Mouse (Mus musculus) cerebellum, adult 9-11 months (tissue): ENCODE data around the gene Eif2a.

Experiments used
- DNase-seq: peaks from one replicate; pipeline ENCODE4 v3.0.0; 2022

Gene Eif2a

DNA sequence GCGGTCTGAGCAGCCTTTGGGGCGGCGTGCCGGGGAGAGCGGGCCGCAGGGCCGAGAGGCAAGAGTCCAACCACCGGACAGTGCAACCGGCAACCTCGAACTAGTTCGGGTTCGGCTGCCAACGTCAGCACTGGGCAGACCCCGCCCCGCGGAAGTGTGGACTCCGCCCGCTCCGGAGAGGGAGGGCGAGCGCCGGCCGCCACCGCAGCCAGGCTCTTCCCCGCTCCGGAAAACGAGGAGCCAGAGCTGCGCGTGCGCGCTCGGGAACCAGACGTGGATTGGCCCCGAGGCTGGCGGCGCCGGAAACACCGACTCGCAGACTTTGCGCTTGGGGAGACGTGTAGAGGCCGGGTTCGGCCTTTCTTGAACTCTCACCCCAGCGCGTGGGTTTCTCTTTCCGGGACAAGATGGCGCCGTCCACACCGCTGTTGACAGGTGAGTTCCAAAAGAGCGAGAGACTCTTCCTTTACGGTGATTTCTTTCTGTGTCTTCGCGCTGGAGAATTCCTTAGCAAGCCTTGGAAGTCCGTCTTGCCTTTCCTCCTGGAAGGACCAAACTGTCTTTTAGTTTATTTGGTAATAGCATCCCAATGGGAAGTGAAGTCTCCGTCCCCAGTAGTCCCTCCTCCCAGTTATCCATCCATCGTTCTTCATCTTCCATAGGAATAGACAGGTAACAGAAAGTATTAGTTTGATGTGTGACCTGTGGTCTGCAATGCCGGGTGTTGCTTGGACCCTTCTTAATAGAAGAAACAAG is at the start of gene Eif2a, which contains the start of gene Serp1:
Gene Eif2a (plus strand): TSS at position 170 of the 756 bp plus-strand sequence.
Gene Serp1 (minus strand): TSS at position 241 of the 756 bp plus-strand sequence.
- peak; percentile 99 for DNase-seq

DNA sequence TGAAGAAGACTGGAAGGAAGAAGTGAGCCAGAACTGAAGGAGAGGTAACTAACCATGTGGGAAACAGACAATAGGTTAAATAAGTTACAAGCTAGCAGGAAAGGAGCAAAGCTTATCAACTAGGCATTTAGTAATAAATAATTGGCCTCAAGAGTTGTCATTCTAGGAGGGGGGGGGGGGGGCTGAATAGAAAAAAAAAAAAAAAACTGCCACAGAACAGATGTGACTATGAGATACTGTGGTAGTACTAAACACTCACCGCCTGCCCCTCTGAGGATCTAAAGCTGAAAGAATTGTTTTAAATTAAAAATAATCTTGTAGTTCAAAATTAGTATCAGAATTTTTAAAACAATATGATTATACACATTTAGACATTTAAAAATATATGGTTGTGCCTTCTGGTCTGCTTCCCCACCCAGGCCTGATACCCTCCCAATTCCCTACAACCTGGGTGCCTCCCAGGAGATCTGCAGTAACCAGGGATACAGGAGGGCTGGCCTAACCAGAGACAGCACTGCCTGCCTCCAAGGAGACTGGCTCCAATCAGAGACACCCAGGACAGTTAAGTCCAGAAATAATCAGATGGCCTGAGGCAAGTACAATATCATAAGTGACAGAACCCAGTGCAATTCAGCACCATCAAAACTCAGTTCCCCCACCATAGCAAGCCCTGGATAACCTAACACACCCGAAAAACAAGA is 46.7 kb upstream of the Eif2a start:
- DNase-seq: no peak

DNA sequence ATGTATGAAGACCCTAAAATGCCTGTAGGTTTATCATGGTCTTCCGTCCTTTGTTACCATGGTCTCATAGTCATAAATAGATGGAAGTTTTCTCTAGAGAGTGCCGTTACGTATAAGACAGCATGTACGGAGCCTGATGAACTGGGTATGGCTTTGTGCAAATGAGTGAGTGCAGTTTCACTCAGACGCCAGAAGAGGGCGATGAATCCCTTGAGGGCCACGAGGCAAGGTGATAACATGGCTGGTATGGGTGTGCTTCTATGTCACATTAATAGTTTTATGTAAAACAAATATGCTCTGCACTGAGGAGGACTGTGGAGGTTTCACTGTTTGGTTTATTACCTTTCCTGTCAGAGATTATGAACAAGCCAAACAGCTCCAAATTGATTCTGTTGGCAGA is 39.7 kb upstream of the Eif2a start:
- DNase-seq: no peak

DNA sequence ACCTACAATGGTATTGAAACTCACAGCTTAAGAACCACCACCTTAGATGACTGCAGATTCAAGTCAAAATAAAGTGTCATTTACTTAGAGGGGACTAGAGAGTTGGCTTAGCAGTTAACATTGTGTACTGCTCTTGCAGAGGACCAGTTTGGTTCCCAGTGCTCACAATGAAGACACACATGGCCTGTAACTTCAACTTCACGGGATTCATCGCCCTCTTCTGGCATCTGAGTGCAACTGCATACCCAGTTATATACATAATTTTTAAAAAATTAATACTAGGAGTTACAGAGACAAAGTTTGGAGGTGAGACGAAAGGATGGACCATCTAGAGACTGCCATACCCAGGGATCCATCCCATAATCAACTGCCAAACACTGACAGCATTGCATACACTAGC is 38.5 kb upstream of the Eif2a start:
- DNase-seq: no peak

DNA sequence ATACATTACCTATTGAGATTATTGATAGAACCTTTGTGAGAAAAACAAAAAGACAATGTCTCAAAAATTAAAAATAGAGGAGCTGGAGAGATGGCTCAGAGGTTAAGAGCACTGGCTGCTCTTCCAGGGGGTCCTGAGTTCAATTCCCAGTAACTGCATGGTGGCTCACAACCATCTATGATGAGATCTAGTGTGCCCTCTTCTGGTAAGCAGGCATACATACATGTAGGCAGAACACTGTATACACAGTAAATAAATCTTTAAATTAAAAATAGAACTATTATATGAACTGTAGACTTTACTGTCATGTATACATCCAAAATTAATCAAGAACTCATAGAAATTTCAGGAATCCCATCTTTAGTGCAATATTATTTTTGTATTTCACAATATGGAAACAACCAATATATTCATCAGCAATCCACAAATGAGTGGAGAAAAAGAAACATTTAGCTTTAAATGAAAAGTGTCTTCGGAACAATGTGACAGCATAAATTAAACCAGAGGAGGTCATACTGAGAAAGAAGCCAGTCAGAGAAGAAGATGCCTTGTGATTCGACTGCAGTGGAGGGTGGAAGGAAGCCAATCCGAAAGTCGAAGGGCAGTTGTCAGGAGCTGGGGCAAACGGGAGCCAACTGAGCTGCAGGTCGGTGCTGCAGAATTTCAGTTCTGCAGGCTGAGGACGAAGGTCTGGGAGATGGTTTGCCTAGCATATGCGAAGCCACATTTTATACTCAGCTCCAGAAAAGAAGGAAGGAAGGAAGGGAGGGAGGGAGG is 37.4 kb upstream of the Eif2a start:
- no peak for DNase-seq

DNA sequence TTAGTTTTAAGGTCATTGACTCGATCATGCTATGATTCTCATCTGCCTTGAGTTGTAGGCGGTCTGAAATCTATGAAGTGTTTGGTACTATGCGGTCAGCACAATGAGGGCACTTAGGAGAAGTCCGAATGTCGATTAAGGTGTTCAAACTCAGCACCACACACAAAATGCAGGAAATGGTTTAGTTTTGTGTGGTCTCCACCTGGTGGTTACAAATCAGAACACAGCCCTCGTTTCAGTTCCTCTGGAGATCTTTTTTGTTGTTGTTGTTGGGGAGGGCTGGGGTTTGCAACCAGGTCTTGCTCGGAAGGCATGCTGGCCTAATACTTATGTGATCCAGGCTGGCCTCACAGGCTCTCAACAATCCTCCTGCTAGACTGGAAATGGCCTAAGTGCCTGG is 34.8 kb upstream of the Eif2a start:
- peak; percentile 5 for DNase-seq

DNA sequence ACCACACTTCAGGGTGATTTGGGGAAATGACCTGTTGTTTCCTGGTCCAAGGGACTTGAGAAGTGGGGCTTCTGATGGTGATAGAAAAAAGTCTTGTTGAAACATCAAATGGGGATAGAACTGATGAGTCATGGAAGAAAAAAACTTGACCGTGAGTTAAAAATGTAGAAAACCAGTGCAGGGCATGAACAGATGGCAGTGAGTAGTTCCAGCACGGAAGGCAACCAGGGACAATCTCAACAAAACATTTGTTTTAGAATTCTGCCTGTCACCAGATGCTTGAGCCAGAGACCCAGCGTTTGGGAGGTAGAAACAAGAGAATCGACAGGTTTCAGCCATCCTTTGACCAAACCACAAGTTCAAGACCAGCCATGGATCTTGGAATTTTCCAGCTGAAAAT is 32.0 kb upstream of the Eif2a start:
- DNase-seq: no peak

DNA sequence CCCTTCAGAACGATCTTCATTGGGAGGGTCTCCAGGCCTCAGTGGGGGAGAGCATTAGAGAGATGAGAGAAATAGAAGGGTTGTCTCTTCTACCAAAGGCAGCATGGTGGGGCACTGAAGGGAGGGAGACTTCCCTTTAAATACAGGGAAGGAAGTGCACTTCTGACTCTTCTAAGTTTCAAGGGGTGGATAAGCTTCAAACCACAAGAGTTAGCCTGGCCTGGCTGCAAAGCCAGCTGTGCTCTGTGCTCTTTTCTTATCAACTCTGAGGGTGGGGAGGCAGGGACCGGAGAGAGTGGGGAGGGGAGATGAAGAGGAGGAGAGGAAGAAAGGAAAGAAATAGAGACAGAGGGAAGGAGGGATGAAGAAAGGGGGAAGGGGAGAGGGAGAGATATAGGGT is 23.7 kb upstream of the Eif2a start:
- no peak for DNase-seq

DNA sequence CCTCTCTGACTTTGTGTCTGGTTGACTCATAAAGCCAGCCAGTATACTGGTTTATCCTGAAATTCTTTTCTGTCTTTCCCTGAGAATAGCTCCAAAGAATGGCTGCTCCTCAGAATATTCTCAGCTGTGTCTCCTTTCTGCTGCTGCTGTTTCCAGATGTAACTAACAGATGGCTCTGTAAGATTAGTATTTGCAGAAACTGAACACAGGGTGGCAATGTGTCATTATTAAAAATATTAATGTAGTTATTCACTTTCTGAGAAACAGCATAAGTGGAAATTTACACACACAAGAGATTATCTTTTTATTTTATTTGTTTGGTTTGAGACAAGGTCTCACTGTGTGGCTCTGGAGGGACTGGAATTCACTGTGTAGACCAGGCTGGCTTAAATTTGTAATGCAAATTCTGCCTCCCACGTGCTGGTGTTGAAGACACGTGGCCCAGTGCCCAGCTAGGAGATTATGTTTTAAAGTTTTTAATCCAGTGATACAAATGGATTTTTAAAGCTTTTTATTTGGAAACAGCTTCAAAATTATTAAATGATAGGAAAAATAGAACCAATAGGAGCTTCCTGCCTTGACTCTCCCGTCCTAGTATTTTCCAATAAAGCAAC is 21.8 kb upstream of the Eif2a start:
- no peak for DNase-seq

DNA sequence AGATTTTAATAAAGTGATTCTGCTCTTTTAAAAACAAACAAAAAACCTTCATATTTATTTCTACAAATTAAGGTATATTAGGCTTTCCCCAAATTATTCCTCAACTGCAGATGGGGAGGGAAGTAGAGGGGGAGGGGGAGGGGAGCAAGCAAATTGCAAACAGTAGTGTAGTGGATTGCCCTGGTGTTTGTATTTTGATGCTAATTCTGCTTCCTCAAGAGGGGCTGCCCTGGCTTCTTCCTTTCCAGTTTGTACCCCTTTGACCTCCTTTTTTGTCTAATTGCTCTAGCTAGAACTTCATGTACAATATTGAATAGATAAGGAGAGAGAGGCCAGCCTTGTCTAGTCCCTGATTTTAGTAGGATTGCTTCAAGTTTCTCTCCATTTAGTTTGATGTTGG is 20.9 kb upstream of the Eif2a start:
- no peak for DNase-seq

DNA sequence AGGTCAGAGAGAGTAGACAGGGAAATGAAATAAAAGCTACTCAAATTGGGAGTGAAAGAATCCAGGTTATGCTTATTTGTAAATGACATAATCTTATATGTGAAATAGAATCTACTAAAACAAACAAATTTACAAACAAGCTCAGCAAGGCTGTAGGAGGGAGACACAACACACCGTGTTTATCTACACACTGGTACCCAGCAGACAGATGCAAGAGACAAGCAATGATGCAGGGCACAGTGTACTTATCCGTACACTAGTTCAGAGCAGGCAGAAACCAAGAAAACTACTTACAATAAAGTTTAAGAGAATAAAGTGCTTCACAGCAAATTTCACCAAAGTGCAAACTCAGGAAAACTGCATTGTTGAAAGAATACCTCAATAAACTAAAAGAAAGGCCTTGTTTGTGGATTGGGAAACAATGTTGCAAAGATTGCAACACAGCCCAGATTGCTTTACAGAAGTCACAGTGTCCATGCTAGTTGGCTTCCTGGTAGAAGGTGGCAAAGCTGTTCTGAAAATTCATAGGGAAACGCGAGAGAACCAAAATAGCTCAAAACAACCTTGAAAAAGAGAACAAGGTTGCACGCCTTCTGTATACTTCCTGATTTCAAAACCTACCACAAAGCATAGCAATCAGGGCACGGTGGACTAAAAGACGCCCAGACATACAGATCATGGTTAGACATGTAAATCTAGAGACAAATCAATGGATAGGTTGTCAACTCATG is 17.4 kb upstream of the Eif2a start:
- no peak for DNase-seq

DNA sequence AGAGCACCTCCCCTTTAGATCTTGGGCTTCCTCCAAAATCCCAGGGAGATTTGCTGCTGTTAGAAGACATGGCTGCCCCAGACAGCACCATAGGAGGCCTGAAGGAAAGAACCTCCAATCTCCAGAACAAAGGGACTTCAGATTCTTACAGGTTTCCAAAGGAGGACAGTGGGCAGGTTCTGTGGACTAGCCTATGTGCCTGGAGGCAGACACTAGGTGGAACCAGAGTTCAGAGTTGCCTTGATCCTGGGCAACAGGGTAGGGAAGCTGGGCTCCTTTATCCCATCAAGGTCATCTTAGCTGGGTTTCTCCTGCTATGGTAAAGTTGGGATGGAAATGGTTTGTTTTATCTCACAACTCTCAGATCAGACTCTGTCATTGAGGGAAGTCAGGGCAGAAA is 14.0 kb upstream of the Eif2a start:
- no peak for DNase-seq

DNA sequence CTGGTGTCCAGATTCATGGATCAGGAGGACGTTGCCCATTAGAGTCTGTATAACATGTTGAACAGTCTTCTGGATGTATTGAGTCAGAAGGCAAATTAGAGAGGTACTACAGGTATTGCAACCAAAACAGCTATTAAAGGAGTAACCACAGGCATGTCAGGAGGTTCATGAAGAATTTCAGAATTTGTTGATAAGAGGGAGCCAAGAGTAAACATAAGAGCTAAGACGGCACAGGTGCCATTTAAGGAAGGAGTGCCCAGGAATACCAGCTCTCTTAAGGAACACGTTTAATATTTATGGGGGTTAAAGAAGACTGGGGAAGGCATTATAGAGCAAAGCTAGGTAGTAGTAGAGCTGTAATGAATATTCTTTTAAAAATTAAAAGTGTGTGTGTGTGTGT is 12.9 kb upstream of the Eif2a start:
- DNase-seq: no peak

DNA sequence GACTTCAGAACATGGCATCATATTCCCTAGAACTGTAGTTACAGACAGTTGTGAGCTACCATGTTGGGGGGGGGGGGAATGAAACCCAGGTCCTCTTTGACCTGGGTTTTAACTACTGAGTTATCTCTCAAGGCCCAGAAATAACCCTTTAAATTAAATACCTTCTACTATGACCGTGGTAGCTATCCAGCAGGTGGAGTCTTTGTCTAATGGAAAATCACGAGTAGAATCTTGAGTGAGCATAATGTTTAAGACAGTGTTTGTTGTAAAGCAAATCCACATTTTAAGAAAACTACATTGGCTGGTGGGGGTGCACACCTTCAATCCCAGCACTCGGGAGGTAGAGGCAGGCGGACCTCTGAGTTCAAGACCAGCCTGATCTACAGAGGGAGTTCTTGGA is 12.1 kb upstream of the Eif2a start:
- no peak for DNase-seq

DNA sequence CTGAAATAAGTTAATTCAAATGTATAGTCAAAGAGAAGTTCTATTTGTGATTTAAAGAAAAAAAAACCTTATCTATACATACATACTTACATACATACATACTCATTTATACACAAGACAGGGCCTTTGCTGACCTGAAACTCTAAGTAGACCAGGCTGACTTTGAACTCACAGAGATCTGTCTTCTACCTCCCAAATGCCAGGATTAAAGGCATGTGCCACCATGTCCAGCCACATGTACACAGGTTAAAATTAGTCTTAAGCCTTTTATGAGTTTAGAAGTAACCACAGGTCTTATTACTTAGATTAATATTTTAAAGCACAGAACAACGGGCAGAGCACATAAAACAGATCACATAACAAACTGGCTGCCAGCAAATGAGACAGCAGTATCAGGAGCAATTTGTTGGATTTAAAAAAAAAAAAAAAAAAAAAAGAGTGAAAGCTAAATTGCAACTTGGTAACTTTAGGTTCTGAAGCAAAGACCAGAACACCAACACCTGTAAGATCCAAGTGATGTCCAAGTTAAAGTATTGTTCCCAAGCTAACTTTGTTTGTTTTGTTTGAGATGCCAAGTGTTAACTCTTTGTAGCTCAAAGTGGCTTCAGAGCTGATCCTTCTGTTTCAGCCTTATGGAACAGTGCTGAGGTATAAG is 9.5 kb upstream of the Eif2a start:
- DNase-seq: no peak

DNA sequence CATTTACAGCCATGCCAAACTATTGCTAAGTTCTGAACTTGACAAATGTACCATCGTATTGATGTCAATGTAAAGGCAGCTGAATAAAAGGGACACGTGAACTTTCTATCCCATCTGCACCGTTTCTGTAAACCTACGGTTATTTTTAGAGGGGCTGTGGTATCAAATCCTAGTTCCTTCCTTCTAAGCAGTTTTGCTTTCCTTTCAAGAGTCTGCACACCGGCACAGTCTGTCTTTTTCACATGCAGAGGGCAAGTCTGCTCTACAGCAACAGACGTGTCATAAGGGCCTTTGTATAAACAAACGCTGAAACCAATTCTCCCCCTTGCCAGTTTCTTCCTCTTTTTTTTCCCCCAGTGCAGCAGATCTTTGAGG is 9.0 kb upstream of the Eif2a start:
- no peak for DNase-seq

DNA sequence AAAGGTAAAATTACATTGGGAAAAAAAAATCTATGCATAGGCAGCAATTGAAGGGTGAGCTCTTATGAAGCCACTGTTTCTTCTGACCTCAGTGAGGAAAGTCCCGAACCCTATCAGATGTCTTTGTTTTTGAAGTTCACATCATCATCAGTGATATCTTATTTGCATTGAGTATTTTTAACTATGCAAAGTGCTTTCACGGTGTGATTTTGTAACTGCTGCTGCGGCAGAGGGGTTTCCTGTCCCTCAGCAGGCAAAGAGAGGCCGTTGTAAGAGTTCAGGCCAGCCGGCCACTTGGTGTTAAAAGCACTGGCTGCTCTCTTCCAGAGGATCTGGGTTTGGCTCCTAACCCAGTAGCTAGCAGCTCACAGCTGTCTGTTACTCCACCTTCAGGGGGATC is 8.4 kb upstream of the Eif2a start:
- DNase-seq: no peak

DNA sequence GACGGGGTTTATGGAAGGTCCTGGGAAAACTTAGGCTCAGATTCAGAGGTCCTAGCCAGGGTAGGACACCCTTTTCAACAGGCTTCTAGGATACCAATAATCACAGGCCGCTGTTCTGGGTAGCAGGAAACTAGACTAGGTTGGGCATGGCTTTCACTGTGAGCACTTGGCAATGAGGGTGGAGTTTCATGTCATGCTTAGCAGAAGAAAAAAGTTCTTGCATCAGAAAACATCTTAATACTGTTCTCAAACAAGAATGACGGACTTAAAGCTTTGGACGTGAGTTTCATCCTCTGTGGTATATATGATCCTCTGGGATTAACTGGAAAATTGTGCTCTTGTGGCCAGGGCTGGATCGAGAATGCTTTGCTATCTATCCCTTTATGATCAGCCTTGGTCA is 7.8 kb upstream of the Eif2a start:
- DNase-seq: no peak

DNA sequence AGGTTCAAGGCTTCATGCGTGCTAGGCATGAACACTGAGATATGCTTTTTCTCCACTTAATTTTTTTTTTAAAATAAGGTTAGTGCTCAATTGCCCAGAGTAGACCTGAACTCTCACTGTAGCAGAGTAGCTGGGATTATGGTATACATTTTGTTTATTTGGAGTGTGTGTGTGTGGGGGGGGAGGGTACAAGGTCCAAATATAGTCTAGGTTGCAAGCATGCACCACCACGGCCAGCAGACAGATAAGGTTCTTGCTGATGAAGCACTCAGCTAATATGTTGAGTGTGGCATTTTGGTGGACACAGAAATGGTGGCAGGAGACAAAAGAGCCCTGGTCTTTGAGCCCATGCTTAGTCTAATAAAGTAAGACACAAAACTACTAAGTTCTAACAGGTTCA is 6.7 kb upstream of the Eif2a start:
- no peak for DNase-seq

DNA sequence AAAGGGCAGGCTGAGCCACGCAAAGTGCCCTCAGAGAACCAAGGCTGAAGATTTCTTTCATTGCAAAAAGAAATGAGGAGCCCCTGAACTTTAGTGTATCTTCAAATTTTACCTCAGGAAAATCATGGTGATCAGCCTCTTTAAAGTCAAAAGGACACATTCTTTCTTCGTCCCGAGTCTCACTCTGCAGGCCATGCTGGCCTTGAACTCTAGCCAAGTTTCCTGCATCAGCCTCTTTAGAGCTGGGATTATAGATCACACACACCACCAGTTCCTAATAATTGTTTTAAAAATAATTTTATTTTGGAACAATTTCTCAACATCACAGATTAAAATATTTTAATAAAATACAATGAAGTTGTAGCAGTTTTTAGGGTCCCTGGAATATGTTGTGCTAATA is 6.1 kb upstream of the Eif2a start:
- no peak for DNase-seq

DNA sequence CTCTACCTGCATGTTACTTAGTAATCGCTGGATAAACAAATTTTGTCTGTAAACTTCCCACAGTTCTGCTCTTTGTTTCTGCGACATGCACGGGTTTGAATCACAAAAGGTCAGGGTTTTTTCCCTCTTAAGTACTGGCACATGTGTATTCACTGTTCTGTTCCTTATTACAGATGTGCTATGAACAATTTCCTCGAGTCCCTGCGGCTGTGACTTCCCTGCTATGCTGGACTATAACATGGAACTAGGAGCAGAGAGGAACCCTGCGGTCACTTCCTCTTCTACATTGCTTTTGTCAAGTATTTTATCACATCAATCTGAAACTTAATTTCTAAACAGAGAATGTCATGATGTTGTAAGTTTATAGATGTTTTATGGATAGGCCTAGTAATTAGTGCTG is 5.3 kb upstream of the Eif2a start:
- no peak for DNase-seq

DNA sequence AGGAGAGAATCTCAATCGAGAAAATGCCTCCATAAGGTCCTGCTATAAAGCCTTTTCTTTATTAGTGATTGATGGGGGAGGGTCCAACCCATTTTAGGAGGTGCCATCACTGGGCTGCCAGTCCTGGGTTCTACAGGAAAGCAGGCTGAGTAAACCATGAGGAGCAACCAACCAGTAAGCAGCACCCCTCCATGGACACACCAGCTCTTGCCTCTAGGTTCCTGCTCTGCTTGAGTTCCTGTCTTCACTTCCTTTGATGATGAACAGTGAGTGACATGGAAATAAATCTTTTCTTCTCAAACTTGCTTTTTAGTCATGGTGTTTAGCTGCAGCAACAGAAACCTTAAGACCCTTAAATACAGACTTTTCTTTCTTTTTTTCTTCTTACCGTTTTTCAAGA is 4.3 kb upstream of the Eif2a start:
- no peak for DNase-seq
